Mouse (Mus musculus) kidney, embryonic 16.5 days (tissue): ENCODE results near the gene Nme9. TPM values are rescaled to one million over a fixed set of nuclear protein-coding genes. Genes with fewer than 3 reads are reported as not detected.

Experiments used
- ATAC-seq: fragments of 200-750 bp; cut with Nextera tagmentation; 2 replicates; pipeline ENCODE4 v1.8.0; 2017; ENCODE audit warnings: moderate TSS enrichment; ENCODE audit not compliant: low FRiP score, low TSS enrichment
- H3K27ac ChIP-seq: fragments of 300-500 bp; sonication (generic); 2 replicates; pipeline ENCODE4 v1.5.1; 2014; ENCODE audit warnings: low read length
- H3K27me3 ChIP-seq: fragments of 300-500 bp; sonication (generic); 2 replicates; pipeline ENCODE4 v1.6.1; 2014; ENCODE audit warnings: low read length, control low read depth, mixed read lengths; ENCODE audit not compliant: insufficient read depth
- H3K36me3 ChIP-seq: fragments of 300-500 bp; sonication (generic); 2 replicates; pipeline ENCODE4 v1.6.1; 2014; ENCODE audit warnings: low read length, control low read depth, mixed read lengths; ENCODE audit not compliant: insufficient read depth
- H3K4me1 ChIP-seq: fragments of 300-500 bp; sonication (generic); 2 replicates; pipeline ENCODE4 v1.6.1; 2014; ENCODE audit warnings: low read length, control low read depth, mixed read lengths; ENCODE audit not compliant: insufficient read depth
- H3K4me2 ChIP-seq: fragments of 300-500 bp; sonication (generic); replicated peaks from 2 replicates; pipeline ENCODE4 v1.6.1; 2014; ENCODE audit warnings: low read depth, low read length
- H3K4me3 ChIP-seq: fragments of 300-500 bp; sonication (generic); 2 replicates; pipeline ENCODE4 v1.5.1; 2014; ENCODE audit warnings: mild to moderate bottlenecking, low read length
- H3K9ac ChIP-seq: fragments of 300-500 bp; sonication (generic); replicated peaks from 2 replicates; pipeline ENCODE4 v1.6.1; 2014; ENCODE audit warnings: low read length
- H3K9me3 ChIP-seq: fragments of 300-500 bp; sonication (generic); 2 replicates; pipeline ENCODE4 v1.6.1; 2016; ENCODE audit warnings: low read length, control low read depth
- WGBS: fragments of 180-500 bp; shearing (Covaris S2); extraction: QIAGEN DNeasy Blood & Tissue Kit; methylation state at CpG from one replicate; pipeline ENCODE4 v1.1.7; 2014; 5-methylcytosine and 5-hydroxymethylcytosine counted together
- polyA plus RNA-seq: library from polyadenylated mRNA; unstranded; fragments of >200 nt; fragmentation: Nextera tagmentation; extraction: Ambion mirVana; gene quantifications from 2 replicates; pipeline ENCODE4 v1.2.1, GENCODE M21; 2015

Gene Nme9
- polyA plus RNA-seq, 1 experiment from 2014 or later = not detected

DNA sequence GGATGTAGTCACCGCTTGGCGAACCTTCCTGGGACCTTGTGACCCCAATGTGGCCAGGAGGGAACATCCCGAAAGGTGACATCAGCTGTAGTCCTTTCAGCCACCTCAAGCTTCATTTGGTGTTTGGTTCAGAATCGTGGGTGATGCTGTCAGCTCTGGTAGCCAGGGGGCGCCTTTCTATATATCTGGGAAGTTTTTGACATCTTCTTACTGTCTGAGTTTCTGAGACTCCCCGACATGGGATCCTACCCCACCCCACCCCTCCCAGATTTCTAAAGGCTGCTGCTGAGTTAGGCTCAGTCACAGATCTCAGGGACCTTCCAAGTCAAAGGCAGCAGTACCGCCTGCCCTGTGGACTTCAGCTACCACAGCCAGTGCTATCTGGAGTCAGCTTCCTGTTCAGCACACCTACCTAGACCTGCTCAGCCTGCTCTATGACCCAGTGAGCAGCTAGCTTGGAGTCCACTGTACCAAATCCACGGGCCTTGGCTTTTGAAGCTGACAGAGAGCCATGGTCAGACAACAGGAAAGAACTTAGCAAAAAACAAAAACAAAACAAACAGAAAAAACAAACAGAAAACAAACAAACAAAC lies 18.5 kb downstream of the Nme9 start:
- H3K9me3 ChIP-seq = no peaks in the 10 kb centered on the region
- H3K9ac ChIP-seq = no peak overlapping the region
- 60% methylated on average over 8 of the region's 8 CpGs for WGBS
- H3K27ac ChIP-seq = no peak overlapping the region
- peak; percentile 29; the same call in 1 of the 2 replicates for ATAC-seq
- no peaks in the 10 kb centered on the region for H3K27me3 ChIP-seq
- no peaks in the 10 kb centered on the region for H3K4me1 ChIP-seq
- 0 out of 2 replicates have a peak, but pooled peaks cover 2% of the 10 kb centered on the region for H3K36me3 ChIP-seq
- H3K4me2 ChIP-seq = no peak overlapping the region
- no peak overlapping the region for H3K4me3 ChIP-seq

DNA sequence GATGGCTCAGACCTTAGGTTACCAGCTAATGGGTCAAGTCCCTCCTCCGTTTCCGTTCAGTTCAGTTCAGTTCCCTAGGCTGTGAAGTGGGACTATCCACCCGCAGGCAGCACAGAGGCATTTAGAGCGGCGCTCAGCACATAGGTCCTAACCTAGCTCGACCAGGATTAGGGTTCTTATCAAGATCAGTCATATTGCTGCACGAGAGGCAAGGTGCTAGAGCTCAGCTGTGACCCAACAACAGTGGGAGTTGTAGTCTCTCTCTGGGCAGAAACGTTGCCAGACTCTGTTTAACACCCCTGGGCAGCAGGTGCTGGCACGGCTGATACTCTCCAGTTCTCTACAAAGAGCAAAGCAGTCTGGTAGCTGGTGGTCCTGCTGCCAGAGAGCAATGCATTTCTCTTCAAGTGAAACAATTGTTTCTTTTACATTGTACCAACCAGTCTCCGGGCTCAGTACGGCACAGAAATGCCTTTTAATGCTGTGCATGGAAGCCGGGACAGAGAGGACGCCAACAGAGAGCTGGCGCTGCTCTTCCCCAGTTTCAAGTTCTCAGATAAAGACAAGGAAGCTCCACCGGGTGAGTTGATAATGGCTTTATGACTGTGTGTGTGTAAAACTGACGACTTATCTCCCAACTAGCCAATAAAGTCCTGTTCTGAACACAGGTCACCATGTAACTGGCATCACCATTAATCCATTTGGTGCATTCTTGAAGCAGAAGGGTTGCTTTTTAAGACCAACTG lies 19.2 kb downstream of the Nme9 start:
- H3K27me3 ChIP-seq = no peaks in the 10 kb centered on the region
- no peaks in the 10 kb centered on the region for H3K9me3 ChIP-seq
- H3K9ac ChIP-seq = no peak overlapping the region
- H3K4me1 ChIP-seq = no peaks in the 10 kb centered on the region
- H3K36me3 ChIP-seq = 0 out of 2 replicates have a peak, but pooled peaks cover 7% of the 10 kb centered on the region
- no peak overlapping the region for H3K4me3 ChIP-seq
- no peak overlapping the region for H3K27ac ChIP-seq
- no peak overlapping the region for H3K4me2 ChIP-seq
- WGBS = 47% methylated on average over 16 of the region's 16 CpGs
- no peak for ATAC-seq

DNA sequence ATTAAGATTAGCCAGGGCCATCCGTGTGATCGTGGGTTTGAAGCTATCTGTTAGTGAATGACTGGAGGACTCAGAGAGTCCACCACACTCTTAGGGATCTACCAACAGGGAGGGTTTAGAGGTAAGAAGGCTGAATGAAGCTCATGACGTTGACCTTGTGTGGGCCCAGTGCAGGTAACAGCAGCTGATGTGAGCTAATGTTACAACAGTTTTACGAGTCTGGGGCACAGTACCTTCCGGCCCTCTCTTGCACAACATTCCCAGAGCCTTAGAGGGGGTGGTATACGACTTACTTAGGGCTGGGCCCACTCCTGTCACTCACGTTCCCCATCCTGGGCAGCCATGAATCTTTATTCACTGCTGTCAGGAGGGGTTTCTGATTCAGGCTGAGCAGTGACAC lies 20.1 kb downstream of the Nme9 start:
- H3K9ac ChIP-seq = no peak overlapping the region
- 51% methylated on average over 7 of the region's 7 CpGs for WGBS
- no peak overlapping the region for H3K4me2 ChIP-seq
- H3K27ac ChIP-seq = no peak overlapping the region
- no peak for ATAC-seq
- H3K4me1 ChIP-seq = no peaks in the 10 kb centered on the region
- H3K36me3 ChIP-seq = peaks cover 8% of the 10 kb centered on the region; the same call in 1 of the 2 replicates
- H3K9me3 ChIP-seq = no peaks in the 10 kb centered on the region
- no peaks in the 10 kb centered on the region for H3K27me3 ChIP-seq
- no peak overlapping the region for H3K4me3 ChIP-seq

DNA sequence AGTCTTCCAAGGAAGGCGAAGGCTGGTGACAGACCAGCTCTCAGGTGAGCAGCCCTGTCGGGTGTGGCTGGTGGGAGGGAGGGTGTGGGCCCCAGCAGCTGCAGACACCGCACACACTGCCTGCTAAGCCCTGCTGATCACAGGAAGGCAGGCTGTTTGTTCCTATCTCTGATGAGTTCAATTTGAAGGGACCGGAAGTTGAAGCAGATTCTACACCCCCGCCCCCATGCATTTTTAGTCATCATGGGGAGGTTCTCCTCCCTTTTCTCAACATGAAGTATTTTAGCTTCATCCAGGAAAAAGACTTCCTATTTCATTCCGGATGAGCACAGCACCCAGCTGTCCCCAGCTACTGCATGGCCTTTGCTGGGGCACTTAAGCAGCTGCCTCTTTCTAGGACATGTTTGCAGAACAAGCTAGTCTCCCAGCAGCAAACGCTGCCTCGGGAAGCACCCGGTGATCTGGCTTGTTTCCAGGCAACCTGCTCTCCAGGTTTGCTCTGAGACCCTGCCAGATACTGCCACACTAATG lies 28.0 kb downstream of the Nme9 start:
- no peak for ATAC-seq
- Histone ChIP-seq H3K4me3 (no peak overlapping the region), H3K9ac (no peak overlapping the region), H3K36me3 (peaks cover 21% of the 10 kb centered on the region; the same call in 1 of the 2 replicates), H3K4me1 (no peaks in the 10 kb centered on the region), H3K27me3 (no peaks in the 10 kb centered on the region), H3K9me3 (no peaks in the 10 kb centered on the region), H3K4me2 (no peak overlapping the region), H3K27ac (no peak overlapping the region)
- WGBS = 58% methylated on average over 9 of the region's 9 CpGs

DNA sequence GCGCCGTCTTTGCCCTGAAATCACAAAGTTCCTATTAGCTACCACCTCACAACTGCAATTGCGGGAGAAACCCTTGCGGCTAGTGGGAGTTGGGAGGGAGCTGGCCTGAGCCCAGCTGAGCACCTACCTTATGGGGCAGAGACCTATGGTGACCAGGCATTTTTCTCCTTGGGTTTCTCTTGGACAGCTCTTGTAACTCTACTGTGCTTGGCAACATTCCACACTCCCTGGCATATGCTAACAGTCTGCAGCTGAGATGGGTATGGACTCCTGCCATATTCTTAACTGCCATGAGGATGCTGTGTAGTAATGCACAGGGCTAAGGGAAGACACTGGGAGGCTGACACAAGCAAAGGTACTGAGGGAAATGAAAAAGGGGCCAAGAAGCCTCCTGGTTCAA lies 29.5 kb downstream of the Nme9 start:
- Histone ChIP-seq H3K9me3 (no peaks in the 10 kb centered on the region), H3K4me1 (no peaks in the 10 kb centered on the region), H3K27me3 (no peaks in the 10 kb centered on the region), H3K27ac (no peak overlapping the region), H3K9ac (no peak overlapping the region), H3K4me2 (no peak overlapping the region), H3K36me3 (peaks cover 14% of the 10 kb centered on the region), H3K4me3 (no peak overlapping the region)
- ATAC-seq = no peak
- 90% methylated on average over 4 of the region's 4 CpGs for WGBS

DNA sequence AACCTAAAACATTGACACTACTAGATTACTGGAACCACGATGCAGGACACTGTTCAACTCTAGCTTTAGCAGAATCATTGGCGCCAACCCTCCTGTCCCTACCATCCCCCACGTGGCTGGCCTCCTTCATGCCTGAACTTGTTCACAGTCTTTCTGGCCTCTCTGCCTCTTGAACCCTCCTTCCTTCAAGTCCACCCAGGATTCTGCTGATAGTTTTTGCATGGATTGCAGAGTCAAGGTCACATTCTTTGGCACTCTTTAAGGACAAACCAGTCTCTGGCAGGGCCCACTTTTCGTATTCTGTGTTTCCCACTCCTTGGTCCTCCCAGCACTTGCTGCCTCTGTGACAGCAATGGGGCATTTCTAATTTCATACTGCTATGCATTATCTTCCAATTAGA lies 31.9 kb downstream of the Nme9 start:
- ATAC-seq = no peak
- Histone ChIP-seq H3K4me1 (no peaks in the 10 kb centered on the region), H3K9ac (no peak overlapping the region), H3K27me3 (no peaks in the 10 kb centered on the region), H3K36me3 (peaks cover 24% of the 10 kb centered on the region), H3K4me2 (no peak overlapping the region), H3K4me3 (no peak overlapping the region), H3K27ac (no peak overlapping the region), H3K9me3 (no peaks in the 10 kb centered on the region)
- 85% methylated on average over 4 of the region's 4 CpGs for WGBS

DNA sequence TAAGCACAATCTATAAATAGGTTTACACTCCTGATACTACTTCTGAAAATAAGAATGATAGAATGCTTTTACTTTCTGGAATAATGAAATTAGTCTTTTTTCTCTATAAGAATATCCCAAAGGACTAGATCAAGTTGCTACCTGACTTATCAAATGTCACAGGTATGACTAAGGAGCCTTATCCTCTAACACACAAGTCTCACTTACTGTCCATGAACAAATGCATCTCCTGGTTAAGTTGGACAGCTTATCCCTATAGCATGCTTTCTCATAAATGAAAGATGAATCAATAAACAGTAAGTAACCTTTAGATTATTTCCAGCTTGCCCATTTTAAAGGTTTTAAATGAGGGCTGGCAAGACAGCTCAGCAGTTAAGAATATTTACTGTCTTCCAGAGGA lies 33.4 kb downstream of the Nme9 start:
- H3K4me2 ChIP-seq = no peak overlapping the region
- no peaks in the 10 kb centered on the region for H3K27me3 ChIP-seq
- no peak overlapping the region for H3K9ac ChIP-seq
- H3K4me1 ChIP-seq = no peaks in the 10 kb centered on the region
- no peak for ATAC-seq
- H3K27ac ChIP-seq = no peak overlapping the region
- H3K9me3 ChIP-seq = no peaks in the 10 kb centered on the region
- peaks cover 26% of the 10 kb centered on the region for H3K36me3 ChIP-seq
- no peak overlapping the region for H3K4me3 ChIP-seq

DNA sequence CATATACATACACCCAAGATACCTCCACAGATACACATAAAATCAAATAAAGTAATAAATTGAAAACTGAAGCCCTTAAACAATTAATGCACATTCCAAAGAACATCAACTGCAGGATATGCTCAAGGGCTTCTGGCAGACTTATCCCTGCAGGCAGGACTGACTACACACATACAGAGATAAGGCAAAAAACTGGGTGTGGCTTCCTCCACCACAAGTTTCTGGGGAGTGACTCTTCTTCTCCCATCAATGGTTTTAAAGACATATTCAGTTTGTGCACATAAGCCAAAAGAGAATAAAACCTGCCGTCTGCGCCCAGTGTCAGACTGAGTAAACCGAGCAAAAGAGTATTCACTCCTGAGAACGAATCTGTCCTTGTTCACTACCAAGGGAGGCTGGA lies 33.9 kb downstream of the Nme9 start:
- 96% methylated on average over 4 of the region's 4 CpGs for WGBS
- no peak overlapping the region for H3K4me3 ChIP-seq
- no peaks in the 10 kb centered on the region for H3K4me1 ChIP-seq
- peaks cover 26% of the 10 kb centered on the region for H3K36me3 ChIP-seq
- H3K27ac ChIP-seq = no peak overlapping the region
- no peak overlapping the region for H3K9ac ChIP-seq
- H3K27me3 ChIP-seq = no peaks in the 10 kb centered on the region
- H3K4me2 ChIP-seq = no peak overlapping the region
- no peak for ATAC-seq
- H3K9me3 ChIP-seq = no peaks in the 10 kb centered on the region

DNA sequence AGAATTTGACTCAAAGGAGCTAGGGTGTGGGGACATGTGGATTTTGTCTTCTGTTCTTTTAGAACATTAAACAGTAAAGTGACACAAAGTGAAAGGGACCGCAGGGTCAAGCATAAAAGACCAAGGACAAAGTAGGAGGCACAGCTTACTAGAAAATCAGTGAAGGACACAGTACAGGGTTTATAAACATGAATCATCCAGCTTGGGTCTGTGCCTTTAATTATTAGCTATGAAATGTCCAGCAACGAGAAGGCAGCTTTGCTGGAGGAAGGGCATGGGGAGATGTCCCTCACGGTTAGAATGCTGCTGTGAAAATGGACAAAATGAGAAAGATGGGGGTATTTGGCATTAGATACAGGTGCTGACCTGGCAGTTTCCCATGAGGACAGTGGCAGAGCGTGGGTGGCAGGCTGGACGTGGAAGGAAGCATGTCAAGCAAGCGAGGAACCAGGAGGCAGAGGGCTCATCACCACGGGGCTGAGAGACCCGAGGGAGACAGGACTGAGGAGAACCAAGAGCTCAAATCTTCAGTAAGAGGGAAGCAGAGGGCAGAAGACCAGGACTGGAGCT lies 35.9 kb downstream of the Nme9 start:
- no peaks in the 10 kb centered on the region for H3K9me3 ChIP-seq
- no peak overlapping the region for H3K9ac ChIP-seq
- ATAC-seq = no peak
- no peak overlapping the region for H3K27ac ChIP-seq
- no peak overlapping the region for H3K4me2 ChIP-seq
- H3K36me3 ChIP-seq = peaks cover 20% of the 10 kb centered on the region
- H3K27me3 ChIP-seq = no peaks in the 10 kb centered on the region
- H3K4me1 ChIP-seq = no peaks in the 10 kb centered on the region
- no peak overlapping the region for H3K4me3 ChIP-seq
- WGBS = 83% methylated on average over 8 of the region's 8 CpGs

DNA sequence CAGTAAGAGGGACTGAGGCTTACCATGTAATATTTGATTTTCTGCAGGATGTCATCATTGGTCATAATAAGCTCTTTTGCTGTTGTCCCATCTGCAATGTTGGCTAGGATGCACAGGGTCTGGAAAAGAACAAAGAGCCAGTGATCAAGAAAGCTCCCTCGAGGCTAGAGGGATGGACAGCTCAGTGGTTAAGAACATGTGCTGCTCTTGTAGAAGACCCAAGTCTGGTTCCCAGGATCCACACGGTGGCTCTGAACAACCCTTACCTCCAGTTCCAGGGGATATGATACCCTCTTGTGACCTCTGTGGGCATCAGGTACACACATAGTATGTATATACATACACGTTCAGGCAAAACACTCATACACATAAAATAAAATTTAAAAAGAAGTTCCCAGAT lies 36.6 kb downstream of the Nme9 start:
- no peak overlapping the region for H3K9ac ChIP-seq
- no peaks in the 10 kb centered on the region for H3K27me3 ChIP-seq
- H3K4me3 ChIP-seq = no peak overlapping the region
- no peak overlapping the region for H3K4me2 ChIP-seq
- ATAC-seq = no peak
- H3K36me3 ChIP-seq = peaks cover 20% of the 10 kb centered on the region
- no peaks in the 10 kb centered on the region for H3K4me1 ChIP-seq
- H3K27ac ChIP-seq = no peak overlapping the region
- 88% methylated on average over 3 of the region's 3 CpGs for WGBS
- H3K9me3 ChIP-seq = no peaks in the 10 kb centered on the region
